Mouse (Mus musculus): ENCODE measurements at regions not wholly inside any gene's neighbourhood (a gene's known extent, or its start where the extent isn't known, plus 50 kb on each side); places are given as distances from the start of the nearest gene placed in this dataset.

DNA sequence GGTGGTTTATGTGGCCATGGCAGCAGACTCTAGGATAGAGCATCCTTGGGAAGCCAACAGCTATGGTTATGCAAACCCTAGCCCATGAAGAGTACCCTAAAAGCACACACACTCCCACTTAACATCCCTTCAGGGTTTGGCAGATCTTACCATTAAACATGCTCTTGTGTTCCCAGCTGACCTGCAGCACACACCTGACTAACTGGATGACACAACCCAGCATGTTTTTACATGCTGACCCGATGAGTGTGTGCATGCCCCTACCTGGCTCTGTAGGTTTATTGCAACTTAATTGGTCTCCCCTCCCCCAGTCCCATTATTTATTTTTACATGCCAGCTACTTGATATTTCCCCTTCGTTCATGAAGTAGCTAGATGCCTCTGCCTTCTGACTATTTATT lies 339.0 kb downstream of the Bcor start:
- no peak overlapping the region for H3K9ac ChIP-seq (ENCODE audit: low read depth, low read length)
- no peaks in the 10 kb centered on the region for H3K9me3 ChIP-seq (replicated peaks; ENCODE audit: control insufficient read depth, low read length)
- no peak for ATAC-seq (ENCODE audit: low read depth)
- no peak overlapping the region for H3K4me3 ChIP-seq (ENCODE audit: low read depth, low read length)
- no peak overlapping the region for H3K27ac ChIP-seq (ENCODE audit: low read length)
- peaks cover 2% of the 10 kb centered on the region; the same call in 1 of the 2 replicates for H3K27me3 ChIP-seq (ENCODE audit: control insufficient read depth, insufficient read depth, low read depth, low read length)
- WGBS (ENCODE audit: insufficient replicate concordance), result 49% methylated on average over 2 of the region's 2 CpGs
- no peak overlapping the region for H3K4me2 ChIP-seq (ENCODE audit: low read depth, low read length)
- H3K36me3 ChIP-seq (ENCODE audit: control insufficient read depth, insufficient read depth), result no peaks in the 10 kb centered on the region
- no peaks in the 10 kb centered on the region for H3K4me1 ChIP-seq (ENCODE audit: control insufficient read depth, low read depth, low read length)

- 64% methylated on average over 16 of the region's 16 CpGs for WGBS (ENCODE audit: insufficient replicate concordance)
- Histone ChIP-seq H3K9me3 (replicated peaks; ENCODE audit: control insufficient read depth, low read length) (no peaks in the 10 kb centered on the region), H3K9ac (ENCODE audit: low read depth, low read length) (no peak overlapping the region), H3K27ac (ENCODE audit: low read length) (no peak overlapping the region), H3K4me1 (ENCODE audit: control insufficient read depth, low read depth, low read length) (no peaks in the 10 kb centered on the region), H3K4me3 (ENCODE audit: low read depth, low read length) (no peak overlapping the region), H3K36me3 (ENCODE audit: control insufficient read depth, insufficient read depth) (no peaks in the 10 kb centered on the region), H3K27me3 (ENCODE audit: control insufficient read depth, insufficient read depth, low read depth, low read length) (peaks cover 2% of the 10 kb centered on the region; the same call in 1 of the 2 replicates), H3K4me2 (ENCODE audit: low read depth, low read length) (no peak overlapping the region)
- no peak for ATAC-seq (ENCODE audit: low read depth)
Observed at GRCm38 (mm10) chrX:11821880-11822768, 338.0 kb downstream of the Bcor start.

DNA sequence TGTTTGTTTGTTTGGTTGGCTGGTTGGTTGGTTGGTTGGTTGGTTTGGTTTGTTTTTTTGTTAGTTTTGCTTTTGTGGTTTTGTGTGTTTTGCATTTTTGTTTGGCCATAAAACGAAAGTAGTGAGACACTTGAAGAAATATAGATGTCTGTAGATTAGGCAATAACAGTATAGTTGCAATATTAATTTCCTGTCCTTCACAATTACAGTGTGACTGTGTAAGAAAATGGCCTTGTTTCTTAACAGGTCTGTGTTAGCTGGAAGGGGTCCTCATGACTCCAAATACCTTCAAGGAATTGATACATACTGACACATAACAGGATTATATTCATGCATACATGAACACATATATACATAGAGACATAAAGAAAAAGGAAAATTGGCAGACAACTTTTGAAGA lies 334.2 kb downstream of the Bcor start:
- Histone ChIP-seq H3K4me3 (ENCODE audit: low read depth, low read length) (no peak overlapping the region), H3K4me2 (ENCODE audit: low read depth, low read length) (no peak overlapping the region), H3K36me3 (ENCODE audit: control insufficient read depth, insufficient read depth) (no peaks in the 10 kb centered on the region), H3K27ac (ENCODE audit: low read length) (no peak overlapping the region), H3K4me1 (ENCODE audit: control insufficient read depth, low read depth, low read length) (no peaks in the 10 kb centered on the region), H3K9me3 (replicated peaks; ENCODE audit: control insufficient read depth, low read length) (no peaks in the 10 kb centered on the region), H3K9ac (ENCODE audit: low read depth, low read length) (no peak overlapping the region), H3K27me3 (ENCODE audit: control insufficient read depth, insufficient read depth, low read depth, low read length) (peaks cover 2% of the 10 kb centered on the region; the same call in 1 of the 2 replicates)
- ATAC-seq (ENCODE audit: low read depth), result no peak
- 52% methylated on average over 1 of the region's 1 CpGs for WGBS (ENCODE audit: insufficient replicate concordance)

DNA sequence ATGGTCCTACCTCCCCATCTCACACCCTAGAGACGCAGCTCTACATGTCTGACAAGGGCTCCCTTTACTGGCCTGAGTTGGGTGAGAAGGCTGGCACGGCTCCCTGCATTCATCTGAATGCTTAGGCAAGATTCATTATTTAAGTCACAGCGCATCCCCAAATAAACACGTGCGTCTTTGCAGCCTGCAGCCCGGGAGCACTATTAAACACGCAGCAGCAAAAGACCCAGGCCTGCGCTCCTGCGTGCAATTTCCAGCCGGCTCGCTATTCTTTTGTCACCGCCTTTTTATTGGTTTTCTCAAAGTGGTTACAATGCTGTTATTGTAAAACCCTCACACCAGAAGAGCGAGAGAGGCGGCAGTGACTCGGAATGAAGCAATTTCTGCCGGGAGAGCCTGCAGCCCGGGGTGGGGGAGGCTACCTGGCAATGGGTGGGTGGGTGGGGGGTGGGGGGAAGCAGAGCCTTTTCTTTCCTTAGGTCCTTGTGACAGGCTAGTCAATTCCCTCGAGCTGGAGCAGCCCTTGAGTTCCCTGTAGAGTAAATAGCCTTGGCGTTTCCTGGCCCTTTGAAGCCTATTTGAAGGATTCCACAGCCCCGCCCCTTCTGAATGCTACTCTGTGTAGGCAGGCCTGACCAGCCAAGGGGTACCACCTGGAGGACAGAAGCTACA lies 333.3 kb downstream of the Bcor start:
- Histone ChIP-seq H3K27me3 (ENCODE audit: control insufficient read depth, insufficient read depth, low read depth, low read length) (peaks cover 2% of the 10 kb centered on the region; the same call in 1 of the 2 replicates), H3K36me3 (ENCODE audit: control insufficient read depth, insufficient read depth) (no peaks in the 10 kb centered on the region), H3K27ac (ENCODE audit: low read length) (no peak overlapping the region), H3K9ac (ENCODE audit: low read depth, low read length) (no peak overlapping the region), H3K9me3 (replicated peaks; ENCODE audit: control insufficient read depth, low read length) (no peaks in the 10 kb centered on the region), H3K4me3 (ENCODE audit: low read depth, low read length) (no peak overlapping the region), H3K4me2 (ENCODE audit: low read depth, low read length) (no peak overlapping the region; the same call in 1 of the 2 replicates), H3K4me1 (ENCODE audit: control insufficient read depth, low read depth, low read length) (no peaks in the 10 kb centered on the region)
- WGBS (ENCODE audit: insufficient replicate concordance), result 41% methylated on average over 20 of the region's 20 CpGs
- no peak for ATAC-seq (ENCODE audit: low read depth)

- no peaks in the 10 kb centered on the region for H3K36me3 ChIP-seq (ENCODE audit: control insufficient read depth, insufficient read depth)
- H3K4me2 ChIP-seq (ENCODE audit: low read depth, low read length), result no peak overlapping the region
- H3K9ac ChIP-seq (ENCODE audit: low read depth, low read length), result no peak overlapping the region
- H3K27ac ChIP-seq (ENCODE audit: low read length), result no peak overlapping the region
- H3K4me1 ChIP-seq (ENCODE audit: control insufficient read depth, low read depth, low read length), result no peaks in the 10 kb centered on the region
- WGBS (ENCODE audit: insufficient replicate concordance), result 58% methylated on average over 12 of the region's 12 CpGs
- no peaks in the 10 kb centered on the region for H3K9me3 ChIP-seq (replicated peaks; ENCODE audit: control insufficient read depth, low read length)
- no peaks in the 10 kb centered on the region for H3K27me3 ChIP-seq (ENCODE audit: control insufficient read depth, insufficient read depth, low read depth, low read length)
- no peak overlapping the region for H3K4me3 ChIP-seq (ENCODE audit: low read depth, low read length)
- ATAC-seq (ENCODE audit: low read depth), result no peak
Observed at GRCm38 (mm10) chrX:11829411-11830002, 330.6 kb downstream of the Bcor start.

GRCm38 (mm10) chrX:11837566-11837965 lies 322.6 kb downstream of the Bcor start:
- no peaks in the 10 kb centered on the region for H3K27me3 ChIP-seq (ENCODE audit: control insufficient read depth, insufficient read depth, low read depth, low read length)
- H3K4me1 ChIP-seq (ENCODE audit: control insufficient read depth, low read depth, low read length), result no peaks in the 10 kb centered on the region
- H3K4me2 ChIP-seq (ENCODE audit: low read depth, low read length), result no peak overlapping the region
- no peaks in the 10 kb centered on the region for H3K36me3 ChIP-seq (ENCODE audit: control insufficient read depth, insufficient read depth)
- ATAC-seq (ENCODE audit: low read depth), result no peak
- no peak overlapping the region for H3K27ac ChIP-seq (ENCODE audit: low read length)
- no peak overlapping the region for H3K4me3 ChIP-seq (ENCODE audit: low read depth, low read length)
- WGBS (ENCODE audit: insufficient replicate concordance), result 62% methylated on average over 5 of the region's 5 CpGs
- H3K9ac ChIP-seq (ENCODE audit: low read depth, low read length), result no peak overlapping the region
- H3K9me3 ChIP-seq (replicated peaks; ENCODE audit: control insufficient read depth, low read length), result no peaks in the 10 kb centered on the region

DNA sequence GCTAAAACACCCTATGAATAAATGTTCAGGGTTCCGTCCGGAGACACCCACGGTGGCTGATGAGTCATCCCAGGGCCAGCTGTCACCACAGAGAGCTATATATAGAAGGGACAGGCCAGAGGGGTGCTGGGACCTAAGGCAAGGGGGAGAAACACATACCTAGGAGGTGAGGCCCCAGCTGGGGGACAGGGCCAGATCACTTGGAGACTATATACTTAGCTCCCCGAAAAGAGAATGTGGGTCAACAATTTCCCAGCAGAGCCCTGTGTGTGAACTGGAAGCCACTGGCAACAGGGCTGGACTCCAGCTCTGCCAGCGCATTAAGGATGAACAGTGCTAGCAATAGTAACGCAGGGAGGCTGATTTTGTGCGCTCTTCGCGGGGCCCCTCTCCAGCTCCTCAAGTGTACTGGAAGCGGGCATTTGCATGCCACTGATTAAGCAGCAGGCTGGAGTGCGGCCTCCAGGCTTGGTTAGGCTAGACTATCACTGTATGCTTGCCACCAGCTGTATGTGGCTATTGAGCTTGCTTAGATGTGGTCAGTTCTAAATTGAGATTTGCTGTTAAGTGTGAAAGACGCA lies 320.4 kb downstream of the Bcor start:
- ATAC-seq (ENCODE audit: low read depth), result no peak
- no peaks in the 10 kb centered on the region for H3K9me3 ChIP-seq (replicated peaks; ENCODE audit: control insufficient read depth, low read length)
- H3K4me3 ChIP-seq (ENCODE audit: low read depth, low read length), result no peak overlapping the region
- no peaks in the 10 kb centered on the region for H3K36me3 ChIP-seq (ENCODE audit: control insufficient read depth, insufficient read depth)
- no peaks in the 10 kb centered on the region for H3K4me1 ChIP-seq (ENCODE audit: control insufficient read depth, low read depth, low read length)
- H3K27ac ChIP-seq (ENCODE audit: low read length), result no peak overlapping the region
- H3K9ac ChIP-seq (ENCODE audit: low read depth, low read length), result no peak overlapping the region
- no peaks in the 10 kb centered on the region for H3K27me3 ChIP-seq (ENCODE audit: control insufficient read depth, insufficient read depth, low read depth, low read length)
- H3K4me2 ChIP-seq (ENCODE audit: low read depth, low read length), result no peak overlapping the region
- WGBS (ENCODE audit: insufficient replicate concordance), result 44% methylated on average over 12 of the region's 12 CpGs

- no peak for ATAC-seq (ENCODE audit: low read depth)
Observed at GRCm38 (mm10) chrX:11840319-11841035, 319.7 kb downstream of the Bcor start.

More at GRCm38 (mm10) chrX:11840319-11841035, 319.7 kb downstream of the Bcor start:
- Histone ChIP-seq H3K4me2 (ENCODE audit: low read depth, low read length) (no peak overlapping the region), H3K27me3 (ENCODE audit: control insufficient read depth, insufficient read depth, low read depth, low read length) (no peaks in the 10 kb centered on the region), H3K9me3 (replicated peaks; ENCODE audit: control insufficient read depth, low read length) (no peaks in the 10 kb centered on the region), H3K4me3 (ENCODE audit: low read depth, low read length) (no peak overlapping the region), H3K36me3 (ENCODE audit: control insufficient read depth, insufficient read depth) (no peaks in the 10 kb centered on the region), H3K4me1 (ENCODE audit: control insufficient read depth, low read depth, low read length) (no peaks in the 10 kb centered on the region), H3K9ac (ENCODE audit: low read depth, low read length) (no peak overlapping the region), H3K27ac (ENCODE audit: low read length) (no peak overlapping the region)
- 51% methylated on average over 11 of the region's 11 CpGs for WGBS (ENCODE audit: insufficient replicate concordance)

All from liver, embryonic 16.5 days (tissue).